Comparison of ENCODE assay signal across 8 mouse cellular contexts in genomic region chr11:30657069-30657468, GRCm38 (mm10). TPM values are rescaled to one million over a fixed set of nuclear protein-coding genes. Genes with fewer than 3 reads are reported as not detected.
DNase-seq lines count a peak whose midpoint lies in the region.

No protein-coding gene starts in this region.

- DNase-seq in gastrocnemius, postnatal 10 days = peak; percentile 11
- no peak for DNase-seq in gastrocnemius, postnatal 14 days
- peak; percentile 36 for DNase-seq in CD4-positive, CD25-positive, alpha-beta regulatory T cell, adult 2 months (ENCODE audit: low read depth, low spot score)
- DNase-seq in cerebellum, adult 18-20 months = peak; percentile 62 to 68
- DNase-seq in heart, postnatal 4 days = peak; percentile 44
- DNase-seq in layer of hippocampus, adult 11-12 months (ENCODE audit: low spot score) = peak; percentile 62
- peak; percentile 24 for DNase-seq in naive thymus-derived CD4-positive, alpha-beta T cell, adult 2 months (ENCODE audit: low read depth)
- DNase-seq in T-cell, adult 2 months (ENCODE audit: low spot score) = no peak

- intact Hi-C loops in gastrocnemius, postnatal 14 days (cut with DNase I; ENCODE audit: low total_unique reads) = loop anchor here (5.0 to 10.0 kb wide), 2 partner anchors 422 to 560 kb away; no protein-coding TSS in a partner anchor

RNA-seq across cellular contexts. Expression of gene Acyp2, which starts 7.7 kb away (rescaled TPM):
- total RNA-seq in gastrocnemius, postnatal 10 days (2021) = 10 to 100 TPM; 39.4 to 49.2 TPM
- 10 to 100 TPM; 53.3 to 56.9 TPM for total RNA-seq in gastrocnemius, postnatal 14 days (2021)
- 10 to 100 TPM; 34.0 to 44.9 TPM for total RNA-seq in heart, postnatal 4 days (2021)

Comparison
In these comparisons a context has a peak if more than half of its experiments do, and no peak if none do; other contexts are left out.
1. DNase-seq: peak in gastrocnemius, postnatal 10 days (single experiment), CD4-positive, CD25-positive, alpha-beta regulatory T cell, adult 2 months (single experiment), cerebellum, adult 18-20 months (2 of 2), heart, postnatal 4 days (single experiment), layer of hippocampus, adult 11-12 months (single experiment) and naive thymus-derived CD4-positive, alpha-beta T cell, adult 2 months (single experiment); none in gastrocnemius, postnatal 14 days (single experiment) and T-cell, adult 2 months (single experiment).